Mouse (Mus musculus): ENCODE measurements at regions not wholly inside any gene's neighbourhood (a gene's known extent, or its start where the extent isn't known, plus 50 kb on each side); places are given as distances from the start of the nearest gene placed in this dataset.
"Not testable (repeated sequence)": the region's sequence is repeated elsewhere in the genome, so short reads cannot be mapped to it uniquely, and the experiment has no call there.

- DNase-seq; H3K4me1 ChIP-seq (ENCODE audit: insufficient read depth); H3K9me3 ChIP-seq (ENCODE audit: low read length); ATAC-seq; H3K4me2 ChIP-seq (ENCODE audit: low read depth); H3K4me3 ChIP-seq (ENCODE audit: low read depth, low read length); H3K27ac ChIP-seq (ENCODE audit: low read depth, low read length); H3K27me3 ChIP-seq (ENCODE audit: insufficient read depth, low read length); H3K9ac ChIP-seq; H3K36me3 ChIP-seq (ENCODE audit: insufficient read depth): not testable (repeated sequence)
- 100% methylated on average over 2 of the region's 5 CpGs for WGBS
Measured at GRCm38 (mm10) chr10:52529661-52530060, 112.3 kb downstream of the Nus1 start.

GRCm38 (mm10) chr10:52530846-52531245 lies 113.5 kb downstream of the Nus1 start:
- Histone ChIP-seq H3K9ac (no peak overlapping the region), H3K27ac (ENCODE audit: low read depth, low read length) (no peak overlapping the region), H3K9me3 (ENCODE audit: low read length) (no peaks in the 10 kb centered on the region), H3K36me3 (ENCODE audit: insufficient read depth) (no peaks in the 10 kb centered on the region), H3K4me3 (ENCODE audit: low read depth, low read length) (no peak overlapping the region), H3K4me1 (ENCODE audit: insufficient read depth) (no peaks in the 10 kb centered on the region), H3K4me2 (ENCODE audit: low read depth) (no peak overlapping the region), H3K27me3 (ENCODE audit: insufficient read depth, low read length) (no peaks in the 10 kb centered on the region)
- 32% methylated on average over 3 of the region's 3 CpGs for WGBS
- TF ChIP-seq CTCF (IDR thresholded peaks at IDR 0.05; ENCODE audit: low read depth) = no peak
- DNase-seq (no peak), ATAC-seq (no peak)

DNA sequence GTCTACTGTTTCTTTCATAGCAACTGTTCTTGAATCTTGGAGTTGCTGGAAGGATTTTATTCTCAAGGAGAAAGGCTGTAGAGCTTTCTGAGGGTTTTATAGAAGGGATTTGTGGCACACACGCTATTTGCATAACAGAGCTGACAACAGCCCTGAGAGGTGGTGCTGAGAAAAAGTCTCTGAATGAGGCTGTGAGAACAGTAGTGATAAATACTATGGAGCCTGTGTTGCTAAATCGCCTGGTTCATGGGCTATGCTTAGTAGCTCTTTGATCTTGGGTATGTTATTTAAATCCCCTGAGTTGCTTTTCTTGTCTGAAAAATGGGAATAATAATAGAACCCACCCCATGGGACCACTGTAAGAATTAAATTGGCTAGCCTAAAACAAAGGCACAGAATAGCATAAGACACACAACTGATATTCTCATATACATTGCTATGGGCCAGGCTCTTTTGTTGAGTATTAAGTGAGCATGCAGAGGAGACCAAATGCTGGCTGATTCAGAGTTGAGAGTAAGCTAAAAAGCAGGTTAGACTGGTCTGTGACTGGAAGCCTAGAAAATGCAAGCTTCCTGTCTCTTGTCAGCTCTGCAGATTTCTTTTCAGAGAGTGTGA lies 116.0 kb downstream of the Nus1 start:
- no peak for TF ChIP-seq CTCF (IDR thresholded peaks at IDR 0.05; ENCODE audit: low read depth)
- DNase-seq (no peak), ATAC-seq (no peak)
- H3K4me3 ChIP-seq (ENCODE audit: low read depth, low read length) = no peak overlapping the region
- H3K9me3 ChIP-seq (ENCODE audit: low read length) = no peaks in the 10 kb centered on the region
- no peaks in the 10 kb centered on the region for H3K27me3 ChIP-seq (ENCODE audit: insufficient read depth, low read length)
- H3K4me2 ChIP-seq (ENCODE audit: low read depth) = no peak overlapping the region
- WGBS = 9% methylated on average over 2 of the region's 2 CpGs
- no peak overlapping the region for H3K27ac ChIP-seq (ENCODE audit: low read depth, low read length)
- H3K9ac ChIP-seq = no peak overlapping the region
- no peaks in the 10 kb centered on the region for H3K36me3 ChIP-seq (ENCODE audit: insufficient read depth)
- H3K4me1 ChIP-seq (ENCODE audit: insufficient read depth) = no peaks in the 10 kb centered on the region

GRCm38 (mm10) chr10:52533893-52534287 lies 116.5 kb downstream of the Nus1 start:
- H3K4me2 ChIP-seq (ENCODE audit: low read depth) = no peak overlapping the region
- H3K27ac ChIP-seq (ENCODE audit: low read depth, low read length) = no peak overlapping the region
- no peak overlapping the region for H3K9ac ChIP-seq
- H3K9me3 ChIP-seq (ENCODE audit: low read length) = no peaks in the 10 kb centered on the region
- H3K27me3 ChIP-seq (ENCODE audit: insufficient read depth, low read length) = no peaks in the 10 kb centered on the region
- no peaks in the 10 kb centered on the region for H3K4me1 ChIP-seq (ENCODE audit: insufficient read depth)
- no peaks in the 10 kb centered on the region for H3K36me3 ChIP-seq (ENCODE audit: insufficient read depth)
- 25% methylated on average over 4 of the region's 4 CpGs for WGBS
- ATAC-seq = peak; percentile 40; the same call in 1 of the 2 replicates
- peak; percentile 78 for DNase-seq
- TF ChIP-seq CTCF (IDR thresholded peaks at IDR 0.05; ENCODE audit: low read depth) = peak; percentile 78
- H3K4me3 ChIP-seq (ENCODE audit: low read depth, low read length) = no peak overlapping the region

DNA sequence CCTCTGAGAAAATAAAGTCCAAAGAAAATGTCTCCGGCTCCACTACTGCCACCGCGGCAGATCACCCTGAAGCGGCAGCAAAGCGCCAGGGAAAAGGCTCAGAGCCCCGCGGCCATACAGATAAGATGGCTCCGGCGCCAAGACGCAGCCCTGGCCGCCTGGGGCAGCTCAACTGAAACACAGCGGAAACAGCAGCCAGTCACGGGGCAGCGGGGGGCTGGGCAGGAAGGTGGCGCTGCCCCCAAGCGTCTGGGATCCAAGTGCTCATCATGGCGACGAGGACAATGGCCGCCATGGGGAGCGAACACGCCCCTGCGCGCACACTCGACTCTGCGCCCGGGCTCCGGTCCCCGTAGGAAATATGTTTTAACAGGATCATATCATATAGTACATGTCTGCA lies 128.2 kb downstream of the Nus1 start:
- Histone ChIP-seq H3K27ac (ENCODE audit: low read depth, low read length) (no peak overlapping the region), H3K4me3 (ENCODE audit: low read depth, low read length) (no peak overlapping the region), H3K27me3 (ENCODE audit: insufficient read depth, low read length) (no peaks in the 10 kb centered on the region), H3K9ac (no peak overlapping the region), H3K36me3 (ENCODE audit: insufficient read depth) (no peaks in the 10 kb centered on the region), H3K4me2 (ENCODE audit: low read depth) (no peak overlapping the region), H3K4me1 (ENCODE audit: insufficient read depth) (no peaks in the 10 kb centered on the region), H3K9me3 (ENCODE audit: low read length) (no peaks in the 10 kb centered on the region)
- no peak for ATAC-seq
- no peak for TF ChIP-seq CTCF (IDR thresholded peaks at IDR 0.05; ENCODE audit: low read depth)
- WGBS = 90% methylated on average over 28 of the region's 28 CpGs
- DNase-seq = no peak

DNA sequence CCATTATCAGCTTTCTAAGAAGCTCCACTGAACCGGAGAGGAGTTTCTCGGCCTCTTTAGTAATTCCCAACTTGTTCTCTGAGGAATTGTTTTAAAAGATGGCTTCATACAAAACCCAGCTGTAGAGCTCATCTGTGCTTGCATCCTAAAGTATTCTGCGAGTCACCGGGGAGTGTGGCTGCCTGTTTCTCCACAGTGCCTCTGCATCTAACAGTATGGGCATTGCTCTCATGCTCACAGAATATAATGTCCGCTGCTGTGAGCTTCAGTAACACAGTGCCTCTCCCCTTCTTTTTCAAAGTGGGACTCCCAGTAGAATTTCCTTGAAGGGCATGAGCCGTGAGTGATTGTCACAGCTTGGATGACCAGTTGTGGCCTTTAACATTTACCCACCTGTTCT lies 113.0 kb upstream of the Slc35f1 start:
- ATAC-seq = 0 out of 2 replicates have a peak, but pooled peaks have one; percentile 21
- Histone ChIP-seq H3K9me3 (ENCODE audit: low read length) (no peaks in the 10 kb centered on the region), H3K4me1 (ENCODE audit: insufficient read depth) (no peaks in the 10 kb centered on the region), H3K9ac (no peak overlapping the region), H3K4me2 (ENCODE audit: low read depth) (no peak overlapping the region), H3K27me3 (ENCODE audit: insufficient read depth, low read length) (no peaks in the 10 kb centered on the region), H3K36me3 (ENCODE audit: insufficient read depth) (no peaks in the 10 kb centered on the region), H3K4me3 (ENCODE audit: low read depth, low read length) (no peak overlapping the region), H3K27ac (ENCODE audit: low read depth, low read length) (peak overlapping the region; percentile 35; the same call in 1 of the 2 replicates)
- TF ChIP-seq CTCF (IDR thresholded peaks at IDR 0.05; ENCODE audit: low read depth) = no peak
- 37% methylated on average over 6 of the region's 6 CpGs for WGBS
- DNase-seq = no peak

GRCm38 (mm10) chr10:52577795-52578194 lies 112.5 kb upstream of the Slc35f1 start:
- Histone ChIP-seq H3K4me2 (ENCODE audit: low read depth) (no peak overlapping the region), H3K4me3 (ENCODE audit: low read depth, low read length) (no peak overlapping the region), H3K4me1 (ENCODE audit: insufficient read depth) (no peaks in the 10 kb centered on the region), H3K27me3 (ENCODE audit: insufficient read depth, low read length) (no peaks in the 10 kb centered on the region), H3K9ac (no peak overlapping the region), H3K27ac (ENCODE audit: low read depth, low read length) (peak overlapping the region; percentile 35; the same call in 1 of the 2 replicates), H3K36me3 (ENCODE audit: insufficient read depth) (no peaks in the 10 kb centered on the region), H3K9me3 (ENCODE audit: low read length) (no peaks in the 10 kb centered on the region)
- 30% methylated on average over 3 of the region's 3 CpGs for WGBS
- peak; percentile 90 for ATAC-seq
- no peak for DNase-seq
- TF ChIP-seq CTCF (IDR thresholded peaks at IDR 0.05; ENCODE audit: low read depth) = no peak

Measured in forebrain, postnatal 0 days (tissue).